Mouse (Mus musculus) heart, embryonic 15.5 days (tissue): Measurements from ENCODE around the gene Mageb16. TPM values are rescaled to one million over a fixed set of nuclear protein-coding genes. Genes with fewer than 3 reads are reported as not detected.

Source experiments
- ATAC-seq: fragments of 200-750 bp; cut with Nextera tagmentation; replicated peaks from 2 replicates; pipeline ENCODE4 v1.8.0; 2017; ENCODE audit warnings: low read depth, moderate TSS enrichment; ENCODE audit not compliant: insufficient number of reproducible peaks, insufficient read depth, low FRiP score
- H3K27ac ChIP-seq: fragments of 300-500 bp; sonication (generic); 2 replicates; pipeline ENCODE4 v1.5.1; 2015; ENCODE audit warnings: mild to moderate bottlenecking, inconsistent platforms
- H3K27me3 ChIP-seq: fragments of 300-500 bp; sonication (generic); 2 replicates; pipeline ENCODE4 v1.6.1; 2015; ENCODE audit warnings: inconsistent platforms
- H3K36me3 ChIP-seq: fragments of 300-500 bp; sonication (generic); 2 replicates; pipeline ENCODE4 v1.6.1; 2015; ENCODE audit warnings: mild to moderate bottlenecking, inconsistent platforms
- H3K4me1 ChIP-seq: fragments of 300-500 bp; sonication (generic); replicated peaks from 2 replicates; pipeline ENCODE4 v1.6.1; 2015; ENCODE audit warnings: inconsistent platforms
- H3K4me2 ChIP-seq: fragments of 300-500 bp; sonication (generic); 2 replicates; pipeline ENCODE4 v1.6.1; 2015; ENCODE audit warnings: inconsistent platforms, mild to moderate bottlenecking, moderate library complexity
- H3K4me3 ChIP-seq: fragments of 300-500 bp; sonication (generic); 2 replicates; pipeline ENCODE4 v1.5.1; 2015; ENCODE audit warnings: mild to moderate bottlenecking, inconsistent platforms
- H3K9ac ChIP-seq: fragments of 300-500 bp; sonication (generic); 2 replicates; pipeline ENCODE4 v1.6.1; 2015; ENCODE audit warnings: mild to moderate bottlenecking, inconsistent platforms
- H3K9me3 ChIP-seq: fragments of 300-500 bp; sonication (generic); replicated peaks from 2 replicates; pipeline ENCODE4 v1.6.1; 2016; ENCODE audit warnings: inconsistent platforms
- WGBS: fragments of 180-500 bp; shearing (Covaris S2); methylation state at CpG from one replicate; pipeline ENCODE4 v1.1.7; 2015; ENCODE audit warnings: mixed read lengths; 5-methylcytosine and 5-hydroxymethylcytosine counted together
- polyA plus RNA-seq: library from polyadenylated mRNA; unstranded; fragments of >200 nt; fragmentation: Nextera tagmentation; extraction: Ambion mirVana; gene quantifications from 2 replicates; pipeline ENCODE4 v1.2.1, GENCODE M21; 2015

Gene Mageb16
- polyA plus RNA-seq = not detected in 2 replicates

GRCm38 (mm10) chrX:79671411-79671810 is at the start of gene Mageb16:
TSS of gene Mageb16 (minus strand) at chrX:79671435.
- no peak within 1 kb of the TSS for H3K4me2 ChIP-seq
- H3K4me1 ChIP-seq = no peaks in the 10 kb centered on the region
- H3K9me3 ChIP-seq = no peaks in the 10 kb centered on the region
- no peaks in the 10 kb centered on the region for H3K27me3 ChIP-seq
- H3K36me3 ChIP-seq = no peaks in the 10 kb centered on the region
- no peak within 1 kb of the TSS for H3K27ac ChIP-seq
- H3K9ac ChIP-seq = no peak within 1 kb of the TSS
- no peak within 1 kb of the TSS for H3K4me3 ChIP-seq
- no peak for ATAC-seq
- WGBS = 56% methylated on average over 8 of the region's 8 CpGs

- H3K27ac ChIP-seq = no peak overlapping the region
- H3K9ac ChIP-seq = no peak overlapping the region
- H3K4me3 ChIP-seq = no peak overlapping the region
- no peak for ATAC-seq
- H3K36me3 ChIP-seq = no peaks in the 10 kb centered on the region
- no peaks in the 10 kb centered on the region for H3K9me3 ChIP-seq
- H3K4me2 ChIP-seq = no peak overlapping the region
- 33% methylated on average over 2 of the region's 2 CpGs for WGBS
- no peaks in the 10 kb centered on the region for H3K4me1 ChIP-seq
- no peaks in the 10 kb centered on the region for H3K27me3 ChIP-seq
These were observed 20.1 kb downstream of the Mageb16 start for GRCm38 (mm10) chrX:79651091-79651490.

GRCm38 (mm10) chrX:79635396-79635795 is 35.8 kb downstream of the Mageb16 start:
- H3K27ac ChIP-seq = no peak overlapping the region
- no peak overlapping the region for H3K4me3 ChIP-seq
- no peaks in the 10 kb centered on the region for H3K4me1 ChIP-seq
- H3K4me2 ChIP-seq = no peak overlapping the region
- no peak for ATAC-seq
- 85% methylated on average over 15 of the region's 15 CpGs for WGBS
- no peaks in the 10 kb centered on the region for H3K36me3 ChIP-seq
- H3K27me3 ChIP-seq = no peaks in the 10 kb centered on the region
- no peaks in the 10 kb centered on the region for H3K9me3 ChIP-seq
- no peak overlapping the region for H3K9ac ChIP-seq

- H3K27ac ChIP-seq = no peak overlapping the region
- no peak overlapping the region for H3K4me2 ChIP-seq
- H3K36me3 ChIP-seq = no peaks in the 10 kb centered on the region
- no peak overlapping the region for H3K4me3 ChIP-seq
- no peaks in the 10 kb centered on the region for H3K9me3 ChIP-seq
- H3K9ac ChIP-seq = no peak overlapping the region
- WGBS = 62% methylated on average over 2 of the region's 2 CpGs
- no peaks in the 10 kb centered on the region for H3K27me3 ChIP-seq
- no peak for ATAC-seq
- no peaks in the 10 kb centered on the region for H3K4me1 ChIP-seq
These were observed 64.8 kb downstream of the Mageb16 start for GRCm38 (mm10) chrX:79606462-79606861.

Other genes with a start within 250 kb of the Mageb16 start
- gene Gm7173, start 154.2 kb downstream of the Mageb16 start, polyA plus RNA-seq = 0.20 and 0.23 TPM in 2 replicates